Mouse (Mus musculus) brain, adult 10 weeks (tissue): ENCODE measurements around the gene Ptgs2. TPM values are rescaled to one million over a fixed set of nuclear protein-coding genes. Genes with fewer than 3 reads are reported as not detected.

ENCODE experiments used
- polyA plus RNA-seq: library from polyadenylated mRNA; stranded (reverse); fragments of 350-450 nt; fragmentation: Illumina TruSeq; extraction: RNeasy Lipid Tissue Mini Kit (QIAGEN cat#74804); gene quantifications from one replicate; pipeline ENCODE4 v1.2.3, GENCODE M21; 2015; ENCODE audit warnings: low read depth, low replicate concordance

Ptgs2 gene
- 8.6 TPM for polyA plus RNA-seq

DNA sequence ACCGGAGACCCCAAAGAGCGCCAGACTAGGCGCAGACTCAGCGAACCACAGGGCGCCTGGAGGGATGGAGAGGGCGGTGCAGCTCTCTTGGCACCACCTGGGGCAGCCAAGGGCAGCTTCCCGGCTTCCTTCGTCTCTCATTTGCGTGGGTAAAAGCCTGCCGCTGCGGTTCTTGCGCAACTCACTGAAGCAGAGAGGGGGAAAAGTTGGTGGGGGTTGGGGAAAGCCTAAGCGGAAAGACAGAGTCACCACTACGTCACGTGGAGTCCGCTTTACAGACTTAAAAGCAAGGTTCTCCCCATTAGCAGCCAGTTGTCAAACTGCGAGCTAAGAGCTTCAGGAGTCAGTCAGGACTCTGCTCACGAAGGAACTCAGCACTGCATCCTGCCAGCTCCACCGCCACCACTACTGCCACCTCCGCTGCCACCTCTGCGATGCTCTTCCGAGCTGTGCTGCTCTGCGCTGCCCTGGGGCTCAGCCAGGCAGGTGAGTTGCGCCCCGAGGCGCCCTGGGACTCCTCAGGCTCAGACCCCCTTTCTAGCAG, at the start of gene Ptgs2:
Ptgs2 (plus strand) TSS at position 242 of the 544 bp plus-strand sequence.

Other genes with a start within 250 kb of the Ptgs2 start
- 5.2 TPM for gene Pla2g4a, start 138.7 kb upstream of the Ptgs2 start, polyA plus RNA-seq
- gene Pdc, start 219.4 kb downstream of the Ptgs2 start, polyA plus RNA-seq, result not detected